Mouse (Mus musculus): ENCODE measurements around the gene Rtn4rl1. TPM values are rescaled to one million over a fixed set of nuclear protein-coding genes. Genes with fewer than 3 reads are reported as not detected.

The Rtn4rl1 gene
- polyA plus RNA-seq, 1 experiment from 2014 or later: 2.5 TPM

- no peak for DNase-seq (ENCODE audit: low spot score)
- 14% methylated on average over 16 of the region's 16 CpGs for WGBS
- Histone ChIP-seq H3K36me3 (no peaks in the 10 kb centered on the region), H3K4me3 (no peak overlapping the region), H3K27me3 (ENCODE audit: insufficient read depth, poor library complexity, severe bottlenecking) (peaks cover 53% of the 10 kb centered on the region), H3K4me1 (replicated peaks) (peaks cover 22% of the 10 kb centered on the region), H3K9me3 (no peaks in the 10 kb centered on the region), H3K27ac (no peak overlapping the region)
Measured at GRCm38 (mm10) chr11:75234745-75235144, 41.2 kb downstream of the Rtn4rl1 start.

- H3K4me1 ChIP-seq (replicated peaks): peaks cover 19% of the 10 kb centered on the region
- WGBS: 74% methylated on average over 13 of the region's 13 CpGs
- no peaks in the 10 kb centered on the region for H3K36me3 ChIP-seq
- peaks cover 25% of the 10 kb centered on the region for H3K27me3 ChIP-seq (ENCODE audit: insufficient read depth, poor library complexity, severe bottlenecking)
- H3K9me3 ChIP-seq: no peaks in the 10 kb centered on the region
- no peak overlapping the region for H3K27ac ChIP-seq
- H3K4me3 ChIP-seq: no peak overlapping the region
- no peak for DNase-seq (ENCODE audit: low spot score)
Measured at GRCm38 (mm10) chr11:75240158-75240934, 46.8 kb downstream of the Rtn4rl1 start.

- Histone ChIP-seq H3K9me3 (no peaks in the 10 kb centered on the region), H3K36me3 (no peaks in the 10 kb centered on the region), H3K4me3 (no peak overlapping the region), H3K27ac (no peak overlapping the region), H3K4me1 (replicated peaks) (peaks cover 35% of the 10 kb centered on the region), H3K27me3 (ENCODE audit: insufficient read depth, poor library complexity, severe bottlenecking) (0 out of 2 replicates have a peak, but pooled peaks cover 3% of the 10 kb centered on the region)
- WGBS: 86% methylated on average over 9 of the region's 9 CpGs
- DNase-seq (ENCODE audit: low spot score): no peak
Measured at GRCm38 (mm10) chr11:75242710-75243255, 49.2 kb downstream of the Rtn4rl1 start.

GRCm38 (mm10) chr11:75244368-75245275, 51.0 kb downstream of the Rtn4rl1 start:
- Histone ChIP-seq H3K9me3 (no peaks in the 10 kb centered on the region), H3K4me1 (replicated peaks) (peaks cover 47% of the 10 kb centered on the region), H3K27ac (peak overlapping the region; percentile 24; the same call in 1 of the 2 replicates), H3K4me3 (no peak overlapping the region), H3K27me3 (ENCODE audit: insufficient read depth, poor library complexity, severe bottlenecking) (0 out of 2 replicates have a peak, but pooled peaks cover 3% of the 10 kb centered on the region), H3K36me3 (no peaks in the 10 kb centered on the region)
- DNase-seq (ENCODE audit: low spot score): no peak
- 88% methylated on average over 11 of the region's 11 CpGs for WGBS

- 56% methylated on average over 16 of the region's 16 CpGs for WGBS
- H3K9me3 ChIP-seq: no peaks in the 10 kb centered on the region
- H3K36me3 ChIP-seq: no peaks in the 10 kb centered on the region
- H3K4me3 ChIP-seq: no peak overlapping the region
- DNase-seq (ENCODE audit: low spot score): peak; percentile 26
- H3K4me1 ChIP-seq (replicated peaks): peaks cover 50% of the 10 kb centered on the region
- H3K27me3 ChIP-seq (ENCODE audit: insufficient read depth, poor library complexity, severe bottlenecking): 0 out of 2 replicates have a peak, but pooled peaks cover 3% of the 10 kb centered on the region
- peak overlapping the region; percentile 40 for H3K27ac ChIP-seq
Measured at GRCm38 (mm10) chr11:75245372-75246330, 52.1 kb downstream of the Rtn4rl1 start.

GRCm38 (mm10) chr11:75246589-75246988, 53.0 kb downstream of the Rtn4rl1 start:
- peaks cover 59% of the 10 kb centered on the region for H3K4me1 ChIP-seq (replicated peaks)
- 0 out of 2 replicates have a peak, but pooled peaks cover 3% of the 10 kb centered on the region for H3K27me3 ChIP-seq (ENCODE audit: insufficient read depth, poor library complexity, severe bottlenecking)
- no peaks in the 10 kb centered on the region for H3K36me3 ChIP-seq
- no peak overlapping the region for H3K27ac ChIP-seq
- no peaks in the 10 kb centered on the region for H3K9me3 ChIP-seq
- DNase-seq (ENCODE audit: low spot score): no peak
- WGBS: 87% methylated on average over 8 of the region's 8 CpGs
- no peak overlapping the region for H3K4me3 ChIP-seq

- H3K27ac ChIP-seq: 0 out of 2 replicates have a peak overlapping the region, but pooled peaks have one; percentile 23
- no peaks in the 10 kb centered on the region for H3K36me3 ChIP-seq
- no peak overlapping the region for H3K4me3 ChIP-seq
- H3K4me1 ChIP-seq (replicated peaks): peaks cover 64% of the 10 kb centered on the region
- WGBS: 93% methylated on average over 10 of the region's 10 CpGs
- no peak for DNase-seq (ENCODE audit: low spot score)
- H3K27me3 ChIP-seq (ENCODE audit: insufficient read depth, poor library complexity, severe bottlenecking): 0 out of 2 replicates have a peak, but pooled peaks cover 3% of the 10 kb centered on the region
- H3K9me3 ChIP-seq: no peaks in the 10 kb centered on the region
Measured at GRCm38 (mm10) chr11:75247137-75247730, 53.7 kb downstream of the Rtn4rl1 start.

GRCm38 (mm10) chr11:75249588-75249987, 56.0 kb downstream of the Rtn4rl1 start:
- WGBS: 88% methylated on average over 9 of the region's 9 CpGs

GRCm38 (mm10) chr11:75251006-75251512, 57.5 kb downstream of the Rtn4rl1 start:
- no peaks in the 10 kb centered on the region for H3K27me3 ChIP-seq (ENCODE audit: insufficient read depth, poor library complexity, severe bottlenecking)
- WGBS: 72% methylated on average over 4 of the region's 4 CpGs
- DNase-seq (ENCODE audit: low spot score): no peak

More at GRCm38 (mm10) chr11:75249588-75249987, 56.0 kb downstream of the Rtn4rl1 start:
- Histone ChIP-seq H3K36me3 (no peaks in the 10 kb centered on the region), H3K27me3 (ENCODE audit: insufficient read depth, poor library complexity, severe bottlenecking) (no peaks in the 10 kb centered on the region), H3K9me3 (no peaks in the 10 kb centered on the region), H3K27ac (peak overlapping the region; percentile 54), H3K4me1 (replicated peaks) (peaks cover 62% of the 10 kb centered on the region), H3K4me3 (no peak overlapping the region)
- DNase-seq (ENCODE audit: low spot score): no peak

GRCm38 (mm10) chr11:75251557-75252070, 58.0 kb downstream of the Rtn4rl1 start:
- Histone ChIP-seq H3K4me1 (replicated peaks) (peaks cover 46% of the 10 kb centered on the region), H3K27ac (peak overlapping the region; percentile 50; the same call in 1 of the 2 replicates), H3K27me3 (ENCODE audit: insufficient read depth, poor library complexity, severe bottlenecking) (no peaks in the 10 kb centered on the region), H3K36me3 (no peaks in the 10 kb centered on the region), H3K4me3 (no peak overlapping the region), H3K9me3 (no peaks in the 10 kb centered on the region)
- peak; percentile 24 for DNase-seq (ENCODE audit: low spot score)
- WGBS: 51% methylated on average over 7 of the region's 7 CpGs

More at GRCm38 (mm10) chr11:75251006-75251512, 57.5 kb downstream of the Rtn4rl1 start:
- H3K4me3 ChIP-seq: no peak overlapping the region
- H3K27ac ChIP-seq: no peak overlapping the region
- peaks cover 51% of the 10 kb centered on the region for H3K4me1 ChIP-seq (replicated peaks)
- H3K9me3 ChIP-seq: no peaks in the 10 kb centered on the region
- H3K36me3 ChIP-seq: no peaks in the 10 kb centered on the region

All from hindbrain, embryonic 10.5 days (tissue).